Mouse (Mus musculus): Measurements from ENCODE around the gene Cel.

Cel gene

DNA sequence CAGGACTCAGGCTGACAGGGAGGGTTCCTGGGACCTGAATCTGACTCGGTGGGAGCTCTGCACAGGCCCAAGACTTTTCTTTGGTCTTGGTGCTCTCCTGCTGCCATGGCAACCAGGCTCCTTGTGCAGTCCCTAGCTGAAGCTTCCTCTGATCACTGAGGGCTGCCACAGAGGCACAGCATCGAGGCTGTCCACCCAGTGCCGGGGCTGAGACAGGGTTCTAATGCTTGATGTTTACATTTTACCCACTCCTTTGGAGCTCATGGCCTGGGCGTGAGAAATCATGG lies 25.6 kb downstream of the Cel start:
- DNase-seq (ENCODE audit: low read depth, low spot score), result no peak

DNA sequence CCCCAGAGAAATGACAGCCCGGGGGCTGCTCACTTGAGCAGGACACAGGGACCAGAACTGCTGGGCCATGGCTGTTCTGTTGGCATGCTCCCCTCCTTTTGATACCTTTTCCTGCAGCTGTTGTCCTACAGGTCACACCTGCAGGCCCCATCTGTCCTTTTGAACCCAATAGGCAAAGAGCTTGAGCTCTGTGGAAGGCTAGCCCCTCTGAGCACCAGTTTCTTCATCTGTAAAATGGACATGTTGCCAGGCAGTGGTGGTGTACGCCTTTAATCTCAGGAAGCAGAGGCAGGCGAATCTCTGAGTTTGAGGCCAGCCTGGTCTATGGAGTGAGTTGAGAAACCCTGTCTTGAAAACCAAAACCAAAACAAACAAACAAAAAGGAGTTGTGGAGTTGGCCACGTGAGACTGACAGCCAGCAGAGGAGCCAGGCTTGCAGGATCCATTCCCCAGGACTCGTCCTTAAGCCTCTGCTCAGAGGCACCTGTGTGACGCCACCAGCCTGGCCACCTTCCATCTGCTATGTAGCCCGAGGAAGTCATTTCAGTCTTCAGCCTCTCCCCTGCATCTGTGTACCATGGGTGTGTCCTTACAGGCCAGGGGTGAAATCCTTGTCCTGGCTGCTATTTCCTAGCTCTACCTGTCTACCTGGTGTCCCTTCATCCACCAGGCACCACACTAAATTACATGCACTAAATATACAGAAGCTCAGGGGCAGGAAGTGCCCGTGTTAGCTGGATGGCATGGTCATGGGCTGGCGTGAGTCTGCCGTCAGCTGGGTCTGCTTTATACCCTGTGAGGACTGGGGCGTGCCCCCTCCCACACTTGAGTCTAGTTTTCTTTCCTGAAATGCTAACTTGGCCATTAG lies 26.2 kb downstream of the Cel start:
- no peak for DNase-seq (ENCODE audit: low read depth, low spot score)

DNA sequence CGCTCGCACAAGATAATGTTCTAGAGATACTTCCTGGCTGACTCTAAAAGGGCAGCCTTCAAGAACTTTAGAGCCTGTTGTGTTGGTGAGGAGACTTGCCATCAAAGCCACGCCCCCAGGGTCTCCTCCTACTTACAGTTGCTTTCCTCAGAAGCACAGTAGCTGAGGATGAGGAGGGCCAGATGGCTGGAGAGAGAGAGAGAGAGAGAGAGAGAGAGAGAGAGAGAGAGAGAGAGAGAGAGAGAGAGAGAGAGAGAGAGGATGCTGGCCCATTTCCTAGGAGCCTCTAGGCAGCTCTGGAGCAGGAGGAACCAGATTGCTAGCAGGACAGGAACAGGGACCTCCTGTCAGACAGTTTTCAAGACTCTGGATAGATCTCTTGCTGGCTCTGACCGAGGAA lies 27.0 kb downstream of the Cel start:
- DNase-seq (ENCODE audit: low read depth, low spot score), result no peak

DNA sequence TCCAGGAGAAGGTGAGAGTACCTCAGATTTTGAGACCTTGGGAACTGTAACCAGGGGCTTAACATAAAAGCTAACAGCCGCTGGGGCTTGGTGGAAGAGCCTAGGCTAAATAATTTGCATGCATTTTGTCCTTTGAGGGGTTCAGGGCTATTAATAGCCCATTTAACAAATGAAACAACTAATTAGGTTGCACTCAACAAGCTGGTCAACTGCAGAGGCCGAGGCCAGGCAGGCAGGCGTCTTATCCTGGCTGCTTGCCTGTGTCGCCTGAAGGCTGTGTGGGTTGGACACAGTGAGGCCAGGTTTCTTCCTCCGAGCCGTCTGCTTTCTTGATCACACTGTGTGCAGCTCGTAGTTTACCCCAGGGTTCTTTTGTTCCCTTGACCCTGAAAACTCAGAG lies 27.6 kb downstream of the Cel start:
- no peak for DNase-seq (ENCODE audit: low read depth, low spot score)

DNA sequence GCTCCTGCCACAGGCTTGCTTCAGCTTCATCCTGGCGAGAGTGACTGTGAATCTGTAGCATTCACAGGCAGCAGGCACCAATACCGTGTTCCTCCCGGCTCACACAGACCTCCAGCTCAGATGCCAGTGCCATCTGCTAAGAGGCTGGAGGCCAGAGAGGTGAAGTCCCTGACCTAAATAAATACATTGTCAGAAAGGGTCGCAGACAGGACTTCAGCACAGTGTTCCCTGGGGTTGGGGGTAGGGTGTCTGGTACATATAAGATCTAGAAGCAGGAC lies 28.0 kb downstream of the Cel start:
- DNase-seq (ENCODE audit: low read depth, low spot score), result no peak

DNA sequence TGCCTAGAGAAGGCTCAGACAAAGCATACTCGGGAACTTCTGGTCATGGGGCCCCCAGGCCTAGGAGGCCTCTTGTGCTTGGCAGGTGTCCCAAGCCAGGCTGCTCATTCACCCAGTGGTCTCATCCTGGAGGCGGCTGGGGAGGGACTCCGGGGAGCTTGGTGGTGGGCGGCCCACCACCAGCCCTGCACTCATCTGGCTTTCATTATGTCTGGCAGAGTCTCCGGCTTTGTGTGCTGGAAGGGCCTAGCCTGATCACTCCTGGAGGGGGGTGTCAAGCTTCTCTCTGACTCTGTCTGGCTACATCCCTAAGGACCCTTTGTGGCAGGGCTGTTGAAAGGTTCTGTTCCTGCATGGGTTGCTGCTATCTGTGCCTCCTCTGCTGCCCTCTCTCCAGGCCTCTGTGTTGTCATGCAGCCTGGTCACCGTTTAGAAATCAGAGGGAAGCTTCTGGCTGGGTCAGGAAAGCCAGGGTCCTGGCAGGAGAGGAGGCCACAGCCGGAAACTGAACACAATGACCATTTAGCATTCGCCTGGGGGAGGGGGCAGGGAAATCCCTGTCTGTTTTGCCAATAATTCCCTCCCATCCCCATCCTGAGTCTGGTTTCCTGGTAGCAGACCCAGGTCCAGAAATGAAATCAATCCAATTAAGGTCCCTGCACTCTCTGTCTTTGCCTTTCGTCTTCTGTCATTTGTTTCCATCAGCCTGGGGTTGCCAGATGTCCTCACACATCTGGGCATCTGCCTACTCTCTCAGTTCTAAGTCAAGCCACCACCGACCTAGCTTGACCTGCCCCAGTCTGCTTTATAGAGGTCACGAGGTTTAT lies 28.6 kb downstream of the Cel start:
- no peak for DNase-seq (ENCODE audit: low read depth, low spot score)

DNA sequence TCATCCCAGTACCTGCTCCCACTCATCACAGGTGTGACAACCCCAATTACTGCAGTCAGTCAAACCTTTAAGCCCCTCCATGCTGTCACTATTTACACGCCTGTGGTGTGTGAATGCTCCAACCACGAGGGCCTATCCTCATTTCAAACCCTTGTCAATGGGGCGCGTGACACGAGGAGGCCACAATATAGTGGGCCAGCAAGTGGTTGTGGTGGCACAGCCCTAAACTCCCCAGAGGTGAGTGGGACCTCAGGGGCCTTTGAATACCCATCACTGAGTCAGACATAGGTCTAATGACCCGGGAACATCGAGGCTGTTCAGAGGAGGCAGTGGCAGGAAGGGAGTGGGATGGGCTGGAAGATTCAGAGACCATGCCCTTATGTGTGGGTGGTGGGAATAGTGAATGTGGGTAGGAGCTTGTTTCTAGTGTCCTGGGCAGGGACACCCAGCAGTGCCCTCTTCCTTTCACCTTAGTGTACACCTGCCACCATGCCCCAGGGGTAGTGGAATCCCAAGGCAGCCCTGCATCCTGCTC lies 29.2 kb downstream of the Cel start:
- no peak for DNase-seq (ENCODE audit: low read depth, low spot score)

DNA sequence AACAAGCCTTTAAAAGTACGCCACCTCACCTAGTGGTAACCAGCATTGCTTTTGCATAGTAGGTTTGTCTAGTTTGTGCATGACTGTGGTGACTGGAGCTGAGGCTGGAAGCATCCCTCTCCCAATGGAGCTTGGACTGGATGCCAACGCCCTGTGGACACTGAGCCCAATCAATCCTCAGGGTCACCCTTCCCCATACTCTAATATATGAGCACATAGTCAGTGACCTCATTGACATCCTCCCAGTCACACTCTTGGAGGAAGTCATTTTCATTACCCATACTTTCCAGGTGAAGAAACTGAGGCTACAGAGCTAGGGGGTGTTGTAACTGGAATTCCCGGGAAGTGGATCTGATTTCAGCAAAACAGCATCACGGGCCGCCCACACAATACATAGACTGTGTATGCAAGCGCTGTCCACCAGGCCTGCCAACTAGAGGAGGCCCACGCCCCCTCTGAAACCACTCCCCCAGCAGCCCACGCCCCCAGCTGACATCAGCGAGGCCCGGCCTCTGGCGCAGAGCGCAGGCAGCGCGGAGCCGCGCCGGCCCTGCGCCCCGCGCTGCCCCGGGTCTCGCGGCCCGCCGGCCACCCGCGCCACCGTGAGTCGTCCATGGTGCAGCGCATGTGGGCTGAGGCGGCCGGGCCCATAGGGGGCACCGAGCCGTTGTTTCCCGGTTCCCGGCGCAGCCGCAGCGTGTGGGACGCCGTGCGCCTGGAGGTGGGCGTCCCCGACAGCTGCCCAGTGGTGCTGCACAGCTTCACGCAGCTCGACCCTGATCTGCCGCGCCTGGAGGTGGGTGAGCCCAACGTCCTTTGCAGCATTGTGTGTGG lies 30.0 kb downstream of the Cel start:
- DNase-seq (ENCODE audit: low read depth, low spot score), result no peak

DNA sequence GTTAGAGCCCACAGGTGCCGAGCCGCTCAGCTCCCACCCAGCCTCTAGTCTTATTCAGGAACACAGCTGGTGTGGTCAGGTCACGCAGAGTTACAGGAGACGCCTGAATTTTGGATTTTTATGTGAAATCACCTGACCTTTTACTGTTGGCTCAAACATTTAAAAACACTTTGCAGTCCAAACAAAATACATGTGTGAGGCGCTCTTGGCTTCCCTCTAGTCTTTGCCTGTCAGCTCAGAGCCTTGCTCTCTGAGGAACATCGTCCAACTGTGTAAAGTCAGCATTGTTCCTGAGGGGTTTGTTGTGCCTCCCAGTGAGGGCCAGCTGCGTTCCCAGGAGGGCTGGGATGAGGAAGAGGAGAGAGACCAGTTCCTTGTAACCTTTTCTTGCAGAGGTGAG lies 32.9 kb downstream of the Cel start:
- no peak for DNase-seq (ENCODE audit: low read depth, low spot score)

DNA sequence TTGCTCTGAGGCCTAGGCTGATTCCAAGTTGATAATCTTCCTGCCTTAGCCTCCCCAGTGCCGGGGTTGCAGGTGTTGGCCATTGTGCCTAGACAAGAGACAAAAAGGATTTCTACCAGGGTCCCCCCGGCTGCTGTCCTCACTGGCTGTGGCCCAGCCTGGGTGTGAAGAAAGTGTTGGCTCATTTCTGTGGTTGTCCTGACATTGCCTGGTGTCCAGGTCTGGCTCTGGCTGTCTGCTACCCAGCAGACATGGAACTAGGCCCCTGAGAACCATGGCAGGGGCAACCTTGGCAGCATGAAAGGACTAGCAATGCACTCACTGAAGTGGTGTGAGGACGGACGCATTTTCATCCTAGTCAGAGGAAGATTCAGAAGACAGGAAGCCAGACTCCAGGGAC lies 33.3 kb downstream of the Cel start:
- DNase-seq (ENCODE audit: low read depth, low spot score), result no peak

DNA sequence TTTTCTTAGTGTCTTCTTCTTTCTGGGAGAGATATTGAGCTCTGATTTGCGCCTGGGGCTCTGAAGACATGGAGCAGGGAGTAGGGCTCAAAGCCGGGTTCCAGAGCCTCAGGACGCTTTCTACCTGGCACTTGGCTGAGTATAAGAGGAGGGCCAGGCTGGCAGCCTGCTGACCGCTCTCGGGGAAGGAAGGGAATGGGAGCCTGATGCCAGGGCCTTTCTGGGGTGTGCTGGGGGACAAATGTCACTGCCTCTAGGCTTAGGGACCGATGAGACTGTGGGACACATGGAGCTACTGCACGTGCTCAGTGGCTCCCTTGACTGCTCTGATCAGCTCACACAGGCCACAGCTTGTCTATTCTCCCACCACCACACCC lies 34.9 kb downstream of the Cel start:
- DNase-seq (ENCODE audit: low read depth, low spot score), result no peak

DNA sequence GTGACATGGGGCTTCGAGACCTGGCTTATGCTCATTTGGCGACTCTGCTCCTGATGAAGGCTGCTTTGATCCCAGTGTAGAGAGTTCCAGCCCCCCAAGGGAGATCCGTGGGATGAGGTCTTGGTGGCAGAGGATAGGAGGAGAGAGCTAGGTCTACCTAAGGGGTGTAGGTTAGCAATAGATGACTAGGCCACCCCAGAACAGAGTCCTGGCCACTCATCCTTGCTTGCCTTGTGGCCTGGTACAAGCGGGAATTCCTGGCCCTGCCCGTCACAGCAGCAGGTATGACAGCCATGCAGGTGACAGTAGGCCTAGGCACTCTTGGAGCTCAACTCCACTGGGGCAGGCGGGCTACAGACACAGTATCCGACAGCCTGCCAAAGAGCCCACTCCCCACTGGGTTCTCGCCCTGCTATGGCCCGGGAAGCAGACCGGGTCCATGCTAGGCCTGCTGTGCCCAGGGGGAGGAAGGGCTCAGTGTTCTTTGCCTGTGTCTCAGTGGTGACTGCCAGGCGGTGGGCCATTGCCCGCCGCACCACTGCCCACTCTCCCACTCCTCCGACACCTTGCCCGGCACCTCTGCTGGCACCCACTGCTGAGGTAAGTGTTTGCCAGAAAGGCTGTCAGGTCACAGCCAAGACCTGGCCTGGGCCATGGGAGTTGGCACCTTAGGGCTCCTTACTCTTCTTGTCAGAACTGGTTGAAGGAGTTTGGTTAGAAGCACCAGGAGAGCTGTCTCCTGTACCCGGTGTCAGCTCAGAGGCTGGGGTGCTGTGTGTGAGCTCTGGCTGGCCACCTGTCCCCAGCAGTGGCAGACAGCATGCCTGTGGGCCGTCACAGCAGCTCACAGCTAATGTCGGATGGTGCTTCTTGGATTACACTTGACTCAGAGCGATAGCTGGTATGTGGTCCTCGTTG lies 35.5 kb downstream of the Cel start:
- DNase-seq (ENCODE audit: low read depth, low spot score), result no peak

DNA sequence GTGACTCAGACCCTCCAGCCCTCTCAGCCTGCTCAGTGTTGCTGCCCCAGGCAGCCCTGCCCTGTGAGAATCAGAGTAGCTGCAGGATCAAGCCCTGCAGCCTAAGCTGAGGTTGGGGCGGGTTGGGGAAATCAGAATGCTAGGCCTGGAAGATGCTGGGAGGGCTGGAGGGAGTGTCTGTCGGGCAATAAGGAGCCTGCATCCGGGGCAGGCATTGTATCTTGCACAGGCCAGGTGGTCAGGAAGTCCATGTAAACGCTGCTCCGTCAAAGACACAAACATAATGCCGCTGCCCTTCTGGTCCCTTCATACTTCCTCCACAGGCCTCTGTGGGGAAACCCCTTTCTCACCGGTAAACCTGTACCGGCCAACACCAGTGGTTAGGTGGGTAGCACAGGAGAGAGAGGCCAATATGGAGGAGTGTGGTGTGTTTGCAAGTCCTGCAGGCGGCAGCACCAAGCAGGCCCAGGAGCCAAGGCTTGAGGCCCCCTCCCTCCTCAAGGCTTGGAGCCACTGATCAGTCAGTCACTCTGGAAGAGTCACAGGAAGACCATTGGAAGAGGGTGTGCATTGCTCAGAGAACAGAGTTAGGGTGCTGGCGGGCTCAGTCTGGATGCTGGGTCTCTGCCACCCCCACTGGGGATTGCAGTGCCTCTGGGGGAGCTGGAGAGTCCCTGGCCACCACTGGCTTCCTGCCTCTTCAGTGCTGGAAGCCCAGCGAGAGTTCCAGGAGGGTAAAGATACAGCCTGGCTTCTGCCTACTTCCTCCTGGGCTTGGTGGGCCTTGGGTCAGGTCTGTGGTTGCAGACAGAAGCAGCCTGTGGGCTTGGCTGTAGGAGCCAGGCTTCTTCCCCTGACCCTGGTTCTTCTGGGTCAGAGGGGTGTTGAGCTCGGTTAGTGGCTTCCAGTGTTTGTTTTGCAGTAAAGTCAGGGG lies 37.0 kb downstream of the Cel start:
- no peak for DNase-seq (ENCODE audit: low read depth, low spot score)

DNA sequence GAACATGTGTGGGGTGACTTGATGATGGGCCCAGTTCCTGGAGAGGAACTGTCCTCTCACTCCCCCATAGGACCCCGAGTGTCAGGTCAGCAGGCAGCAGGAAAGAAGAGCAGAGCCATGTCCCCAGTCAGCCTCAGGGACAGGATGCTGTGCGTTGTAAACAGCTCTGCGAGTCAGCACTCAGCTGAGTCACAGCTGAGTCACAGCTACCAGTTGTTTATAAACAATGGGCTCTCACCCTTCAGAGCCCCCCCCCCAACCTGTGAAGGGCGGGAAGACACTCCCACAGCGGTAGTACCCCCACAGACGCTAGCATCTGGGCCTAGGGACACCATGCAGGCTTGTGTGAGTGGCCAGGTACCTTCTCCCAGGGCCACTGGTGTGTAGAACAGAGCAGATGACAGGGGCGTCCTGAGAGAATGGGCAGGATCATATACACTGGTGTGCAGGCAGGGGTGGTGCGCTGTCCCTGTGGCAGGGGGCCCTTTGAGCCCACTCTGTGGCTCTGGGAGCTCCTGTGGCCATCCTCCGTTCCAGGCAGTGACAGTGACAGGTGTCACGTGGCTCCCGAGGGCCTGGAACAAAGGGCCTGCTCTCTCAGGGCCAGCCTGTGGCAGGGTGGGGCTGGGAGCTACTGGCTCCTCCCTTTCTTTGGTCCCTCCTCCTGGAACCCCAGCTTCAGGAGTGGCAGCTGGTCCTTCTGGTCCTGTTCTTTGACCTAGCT lies 37.8 kb downstream of the Cel start:
- DNase-seq (ENCODE audit: low read depth, low spot score), result no peak

DNA sequence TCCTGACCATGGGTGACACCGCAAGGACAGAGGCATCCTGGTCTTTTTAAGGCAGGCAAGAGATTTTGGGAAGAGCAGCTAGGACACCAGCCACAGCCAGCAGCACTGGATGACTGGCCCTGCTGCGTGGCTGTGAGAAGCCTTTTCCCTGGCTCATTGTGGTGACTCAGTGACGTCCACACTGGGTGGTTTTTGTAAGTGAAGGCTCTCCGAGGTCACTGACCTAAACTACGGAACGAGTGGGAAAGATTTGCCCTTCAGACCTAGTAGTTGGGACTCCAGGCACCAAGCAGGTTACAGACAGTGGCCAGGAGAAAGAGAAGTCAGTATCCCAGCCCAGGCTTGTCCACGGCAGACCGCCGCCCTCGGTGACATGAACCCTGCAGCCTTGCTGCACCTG lies 38.8 kb downstream of the Cel start:
- DNase-seq (ENCODE audit: low read depth, low spot score), result no peak

DNA sequence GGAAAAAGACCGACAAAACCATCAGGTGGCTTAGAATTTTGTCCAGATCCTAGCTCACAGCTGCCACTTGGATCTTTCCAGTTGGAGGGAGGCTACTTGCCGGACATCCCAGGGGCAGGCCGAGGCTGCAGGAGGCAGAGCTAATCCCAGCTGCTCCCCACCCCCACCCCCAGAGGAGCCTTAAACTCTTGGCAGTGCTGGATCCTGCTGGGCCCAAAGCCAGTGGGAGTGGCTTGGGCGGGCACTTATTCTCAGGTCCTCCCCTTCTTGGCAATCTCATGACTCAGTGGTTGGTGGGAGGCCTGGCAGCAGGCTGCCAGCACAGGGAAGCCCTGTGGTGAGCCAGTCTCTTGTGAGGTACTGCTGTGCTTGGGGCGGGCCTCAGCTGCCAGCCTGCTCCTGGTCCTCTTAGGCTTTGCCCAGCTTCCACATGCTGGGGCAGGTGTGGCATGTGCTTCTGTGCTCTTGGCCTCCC lies 39.5 kb downstream of the Cel start:
- peak; percentile 80 for DNase-seq (ENCODE audit: low read depth, low spot score)

DNA sequence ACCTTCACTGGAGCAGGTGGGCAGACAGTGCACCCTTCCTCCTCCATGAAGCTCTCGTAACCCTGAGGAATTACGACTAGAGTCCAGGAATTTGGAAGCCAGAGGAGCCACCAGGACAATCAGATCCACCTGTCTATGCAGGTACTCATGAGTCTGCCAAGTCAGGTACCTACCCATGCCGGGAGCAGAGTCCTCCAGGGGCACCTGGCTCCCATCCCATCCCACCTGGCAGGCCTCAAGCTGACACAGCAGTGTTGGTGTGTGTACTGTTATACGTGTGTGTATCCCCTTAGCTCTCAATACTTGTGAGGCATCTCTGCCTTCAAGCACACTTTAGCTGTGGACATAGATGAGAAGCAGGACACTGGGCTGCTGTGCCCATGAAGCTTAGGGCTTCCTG lies 41.0 kb downstream of the Cel start:
- DNase-seq (ENCODE audit: low read depth, low spot score), result no peak

DNA sequence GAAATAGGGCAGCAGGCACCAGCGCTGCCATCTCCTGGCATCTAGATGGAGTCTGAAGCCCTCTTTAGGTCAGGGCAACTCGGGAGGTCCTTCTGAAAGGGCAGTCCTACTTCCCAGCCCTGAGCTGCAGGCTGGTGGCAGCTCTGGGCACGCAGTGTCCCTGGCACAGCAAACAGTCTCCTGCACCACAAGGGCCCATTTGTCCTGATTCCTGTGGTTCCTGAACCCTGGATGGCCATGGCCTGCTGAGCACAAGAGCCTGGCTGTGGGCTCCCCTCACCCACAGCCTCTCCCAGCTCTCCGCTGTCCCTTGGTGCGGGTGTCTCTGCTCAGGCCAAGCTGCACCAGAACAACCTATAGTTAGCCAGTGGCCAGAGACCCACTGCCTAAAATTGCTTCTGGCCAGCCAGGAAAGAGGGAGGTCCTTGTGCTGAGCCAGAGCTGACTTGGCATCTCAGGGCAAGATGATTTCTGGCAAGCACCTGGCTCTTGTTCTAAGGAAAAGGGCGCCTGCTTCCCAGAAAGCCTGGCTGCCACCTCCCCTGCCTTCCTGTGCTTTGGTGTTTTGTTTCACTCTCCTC lies 41.5 kb downstream of the Cel start:
- no peak for DNase-seq (ENCODE audit: low read depth, low spot score)

DNA sequence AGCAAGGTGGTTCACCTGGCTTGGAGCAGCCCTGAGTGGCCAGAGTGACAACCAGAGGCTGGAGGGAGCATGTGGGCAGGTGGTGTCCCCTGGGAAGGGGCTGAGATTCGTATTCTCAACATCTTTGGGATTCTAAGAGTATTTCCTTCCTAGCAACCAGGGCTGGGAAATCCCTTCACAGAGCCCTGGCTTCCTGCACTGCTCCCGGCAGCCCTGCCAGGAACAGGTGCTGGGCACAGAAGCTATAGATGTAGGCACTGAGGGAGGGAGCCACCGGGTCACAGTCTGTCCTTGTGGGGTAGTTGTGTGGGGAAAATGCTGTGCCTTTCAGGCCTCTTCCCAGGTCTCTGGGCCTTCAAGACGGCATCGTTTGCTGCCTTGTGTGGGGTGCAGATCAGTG lies 42.6 kb downstream of the Cel start:
- DNase-seq (ENCODE audit: low read depth, low spot score), result no peak
